Mouse (Mus musculus) testis, adult 2 months (tissue): Measurements from ENCODE around the gene Gap43.

Source experiments
- CTCF ChIP-seq: fragments of 200-500 bp; IDR thresholded peaks from 2 replicates; pipeline ENCODE4 v1.5.1; 2012; ENCODE audit warnings: low read depth, mild to moderate bottlenecking, inconsistent platforms, low read length, moderate library complexity; ENCODE audit not compliant: control insufficient read depth, insufficient read depth, insufficient replicate concordance
- POLR2A ChIP-seq: fragments of 200-500 bp; IDR thresholded peaks from 2 replicates; pipeline ENCODE4 v1.6.1; 2012; ENCODE audit warnings: low read depth, mild to moderate bottlenecking, inconsistent platforms, low read length, moderate library complexity; ENCODE audit not compliant: control insufficient read depth

- TF ChIP-seq CTCF (no peak), POLR2A (no peak)
These were observed 62.7 kb downstream of the Gap43 start for GRCm38 (mm10) chr16:42277713-42278112.
